Mouse (Mus musculus) embryo, embryonic 11 days (tissue): ENCODE measurements around the gene Tmem106c.

ENCODE experiments used
- DNase-seq: peaks from one replicate; pipeline ENCODE4 v3.0.0-alpha.2; 2015

Tmem106c gene

DNA sequence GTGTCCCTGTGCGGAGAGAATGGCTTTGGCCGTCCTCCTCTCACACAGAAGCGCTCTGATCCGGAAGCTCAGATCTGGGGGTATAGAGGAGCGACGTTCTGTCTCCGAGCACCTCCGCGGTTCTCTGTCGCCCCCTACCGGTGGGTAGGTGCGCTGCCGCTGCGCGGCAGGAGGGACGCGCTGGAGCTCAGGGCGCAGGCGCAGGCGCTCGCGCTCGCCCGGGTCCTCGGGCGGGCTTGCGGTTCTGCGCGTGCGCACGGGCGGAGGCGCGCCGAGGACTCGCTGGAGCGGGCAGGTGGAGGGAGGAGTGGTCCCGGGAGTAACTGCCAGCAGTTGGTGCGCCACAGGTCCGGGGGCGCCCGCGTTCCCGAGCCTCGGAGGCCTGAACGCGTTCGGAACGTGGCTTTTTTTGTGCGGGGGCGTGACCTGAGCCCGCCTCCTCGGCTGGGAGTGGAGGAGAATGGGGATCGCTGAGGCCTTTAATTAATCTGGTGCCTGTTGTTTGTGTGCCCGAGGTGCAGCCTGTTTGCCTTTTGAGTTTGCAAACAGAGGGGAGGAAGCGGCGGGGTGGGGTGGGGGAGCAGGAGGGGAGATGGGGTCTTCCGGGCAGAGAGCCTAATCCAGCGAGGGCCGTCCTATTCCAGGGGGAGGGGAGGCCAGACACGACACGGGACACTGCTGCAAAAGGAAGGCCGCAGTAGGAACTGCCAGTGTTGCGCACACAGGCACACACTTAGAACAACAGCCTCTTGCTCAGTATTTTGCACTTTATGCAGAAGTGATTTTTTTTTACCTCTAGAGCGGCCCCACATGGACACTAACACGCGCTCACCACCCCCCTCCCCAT is at the start of gene Tmem106c:
Tmem106c (plus strand) TSS at position 212 of the 847 bp plus-strand sequence.
- peak; percentile 96 for DNase-seq

DNA sequence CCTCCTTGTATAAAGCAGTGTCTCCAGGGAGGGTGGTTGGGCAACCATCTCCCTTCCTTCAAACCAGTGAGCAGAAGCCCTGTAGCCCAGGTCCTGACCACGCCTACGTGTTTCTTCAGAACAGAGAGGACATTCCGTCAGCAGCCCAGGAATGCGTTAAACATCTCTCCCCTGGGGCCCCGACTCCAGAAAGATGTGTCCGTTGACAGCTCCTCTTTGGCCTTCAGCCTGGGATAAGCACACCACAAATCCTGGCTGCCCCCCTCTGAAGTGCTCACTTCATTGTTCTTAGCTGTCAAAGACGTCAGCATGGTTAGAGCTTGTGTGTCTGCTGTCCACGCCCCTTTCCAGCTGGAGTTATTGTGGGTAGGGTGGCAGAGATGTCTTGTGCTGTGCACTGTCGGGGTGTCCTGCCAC is 49.7 kb upstream of the Tmem106c start:
- peak; percentile 71 for DNase-seq

DNA sequence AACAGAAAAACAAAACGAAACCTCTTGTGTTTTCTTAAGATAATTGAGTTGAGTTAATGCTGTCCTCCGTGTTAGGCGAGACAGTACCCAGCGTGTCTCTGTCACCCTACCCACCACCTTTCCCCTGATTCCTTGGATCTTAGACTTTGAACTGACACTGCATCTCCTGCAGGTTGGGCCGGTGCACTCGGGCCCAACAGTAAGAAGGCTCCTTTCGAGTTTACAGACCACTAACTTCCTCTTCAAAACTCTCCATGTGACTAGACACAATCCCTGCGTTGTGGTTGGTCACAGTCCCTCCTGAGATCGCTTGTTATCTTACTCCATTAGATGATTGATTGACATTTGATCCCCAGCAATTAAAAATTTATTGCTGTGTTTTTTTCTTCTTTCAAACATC is 46.0 kb upstream of the Tmem106c start:
- no peak for DNase-seq

DNA sequence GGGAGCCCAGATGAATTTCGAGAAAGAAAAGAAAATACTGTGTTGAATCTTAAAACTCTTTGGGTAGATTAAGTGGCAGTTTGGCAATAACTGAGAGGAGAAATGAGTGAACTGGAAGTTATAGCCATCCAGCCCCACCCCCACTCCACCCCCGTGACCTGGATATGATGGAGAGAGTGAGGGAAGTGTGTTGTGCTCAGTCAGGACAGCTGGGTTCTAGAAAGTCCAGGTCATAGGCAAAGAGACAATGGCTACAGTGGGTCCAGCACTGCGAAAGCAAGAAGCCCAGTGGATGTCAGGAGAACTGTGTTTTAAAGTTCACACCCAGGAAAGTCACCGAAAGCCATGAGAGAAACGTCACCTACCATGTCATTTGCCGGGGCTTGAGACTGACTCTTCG is 44.8 kb upstream of the Tmem106c start:
- DNase-seq: no peak

DNA sequence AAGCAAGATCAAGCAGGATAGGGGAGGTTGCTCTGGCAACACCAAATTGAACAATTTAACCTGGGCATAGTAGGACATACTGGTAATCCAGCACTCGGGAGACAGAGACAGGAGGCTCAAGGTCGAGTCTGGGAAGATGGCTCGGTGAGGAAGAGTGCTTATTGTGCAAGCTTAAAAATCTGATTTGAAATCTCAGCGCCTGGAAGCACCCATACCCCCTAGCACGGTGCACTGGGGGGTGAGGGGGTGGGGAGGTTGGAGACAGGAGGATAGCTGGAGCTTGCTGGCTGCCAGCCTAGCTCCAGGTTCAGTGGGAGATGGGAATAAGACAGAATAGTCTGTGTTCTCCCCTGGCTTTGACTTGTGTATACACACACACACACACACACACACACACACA is 43.7 kb upstream of the Tmem106c start:
- no peak for DNase-seq

DNA sequence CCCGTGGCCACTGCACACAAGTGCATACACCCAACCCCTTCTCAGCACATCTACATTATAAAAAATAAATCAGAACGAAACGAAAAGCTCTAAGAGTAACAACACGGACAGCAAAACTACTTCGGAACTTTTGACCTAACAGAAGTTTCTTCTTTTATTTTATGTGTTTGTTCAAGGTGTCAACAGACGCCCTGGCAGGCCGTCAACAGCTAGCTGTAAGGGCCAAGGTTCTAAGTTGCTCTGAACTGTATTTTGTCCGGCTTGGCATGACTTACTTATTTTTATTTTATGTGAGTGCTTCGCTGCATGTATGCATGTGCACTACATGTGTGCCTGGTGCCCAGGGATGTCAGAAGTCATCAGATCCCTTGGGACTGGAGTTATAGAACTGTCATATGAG is 42.2 kb upstream of the Tmem106c start:
- no peak for DNase-seq

DNA sequence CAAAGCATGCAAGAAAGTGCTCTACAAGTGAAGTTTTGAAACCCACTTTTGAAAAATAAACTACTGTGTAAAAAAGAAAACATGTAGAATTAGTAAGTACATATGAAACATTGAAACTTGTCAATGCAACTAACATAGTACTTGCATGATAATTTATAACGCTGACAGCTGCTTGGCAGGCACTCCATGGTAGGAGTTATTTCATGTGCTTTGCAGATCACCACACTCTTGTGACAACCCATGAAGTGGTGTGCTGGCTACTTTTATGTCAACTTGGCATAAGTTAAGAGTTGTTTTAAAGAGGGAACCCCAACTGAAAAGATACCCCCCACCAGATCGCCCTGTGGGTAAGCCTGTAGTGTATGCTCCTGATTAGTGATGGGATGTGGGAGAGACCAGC is 41.6 kb upstream of the Tmem106c start:
- DNase-seq: no peak

DNA sequence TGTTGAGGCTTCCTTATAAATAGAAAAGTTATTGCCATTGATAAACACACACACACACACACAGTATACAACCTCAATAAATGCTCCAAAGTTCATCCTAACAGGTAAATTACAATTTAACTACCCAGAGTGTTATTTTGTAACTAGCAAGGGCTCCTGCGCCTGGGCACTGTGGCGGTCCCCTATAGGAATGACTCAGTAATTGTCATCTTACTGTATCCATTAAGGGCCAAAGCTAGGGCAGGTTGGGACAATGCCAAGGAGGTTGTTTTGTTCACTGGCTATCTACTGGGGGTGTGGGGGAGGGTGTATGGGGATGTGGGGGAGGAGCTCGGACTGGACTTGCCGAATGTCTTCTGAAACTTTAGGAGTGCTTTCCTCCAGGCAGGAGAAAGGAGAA is 37.0 kb upstream of the Tmem106c start:
- no peak for DNase-seq

DNA sequence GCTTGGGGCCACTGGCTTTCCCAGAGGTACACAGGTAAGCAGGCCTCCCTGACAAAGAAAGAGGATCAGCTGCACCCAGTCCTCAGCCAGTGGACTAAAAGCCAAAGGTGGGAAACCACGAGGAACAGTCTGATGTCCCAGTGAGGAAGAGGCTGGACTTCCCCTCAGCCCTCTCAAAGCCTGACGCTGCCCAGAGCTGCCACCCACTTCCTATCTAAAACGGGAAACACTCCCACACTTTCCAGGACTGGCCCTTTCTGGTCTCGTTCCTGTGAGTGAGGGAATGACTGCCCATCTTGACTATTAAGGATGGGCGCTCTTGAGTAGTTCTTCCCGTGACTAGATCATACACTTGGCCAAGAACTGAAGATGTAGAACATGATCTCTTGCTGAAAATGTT is 36.2 kb upstream of the Tmem106c start:
- DNase-seq: no peak

DNA sequence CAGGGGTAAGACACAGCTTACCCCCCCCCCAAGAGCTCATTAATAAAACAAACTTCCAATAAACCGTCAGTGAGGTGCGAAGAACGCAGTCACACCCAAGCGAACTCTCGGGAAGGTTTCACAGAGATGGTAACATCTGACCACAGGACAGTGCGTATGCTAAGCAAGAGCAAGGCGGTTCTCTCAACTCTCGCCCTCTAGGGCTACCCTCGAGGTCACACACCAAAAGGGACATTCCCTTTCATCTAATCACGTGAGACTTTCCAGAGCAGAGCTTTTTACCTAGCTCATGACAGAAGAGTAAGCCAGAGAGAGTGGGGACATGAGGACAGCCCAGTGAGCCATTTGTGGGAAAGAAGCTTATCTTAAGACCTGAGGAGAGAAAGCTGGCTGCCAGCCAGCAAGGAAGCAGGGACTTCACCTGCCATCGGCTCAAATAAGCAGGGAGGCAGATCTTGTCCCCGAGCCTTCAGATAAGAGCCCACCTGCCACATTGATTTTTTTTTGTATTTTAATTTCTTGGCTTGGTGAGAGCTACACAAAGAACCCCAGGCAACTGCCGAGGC is 34.7 kb upstream of the Tmem106c start:
- DNase-seq: no peak

DNA sequence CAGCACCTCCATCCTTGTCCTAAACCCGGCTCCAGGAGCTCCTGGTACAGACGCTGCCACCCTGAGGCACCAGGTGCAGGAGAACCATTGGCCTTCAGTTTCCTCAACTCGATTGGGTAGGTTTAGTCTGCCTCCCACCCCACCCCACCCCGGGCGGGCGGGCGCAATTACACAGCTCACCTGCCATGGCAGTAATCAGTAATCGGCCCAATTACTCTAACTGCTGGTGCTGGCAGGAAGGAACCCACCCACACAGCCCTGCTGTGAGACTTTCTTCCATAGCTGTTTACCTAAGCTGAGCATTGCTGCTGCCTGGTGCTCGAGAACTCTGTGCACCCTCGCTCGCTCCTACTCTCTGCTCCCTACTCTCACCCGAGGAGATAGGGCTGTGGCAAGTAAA is 31.6 kb upstream of the Tmem106c start:
- no peak for DNase-seq

DNA sequence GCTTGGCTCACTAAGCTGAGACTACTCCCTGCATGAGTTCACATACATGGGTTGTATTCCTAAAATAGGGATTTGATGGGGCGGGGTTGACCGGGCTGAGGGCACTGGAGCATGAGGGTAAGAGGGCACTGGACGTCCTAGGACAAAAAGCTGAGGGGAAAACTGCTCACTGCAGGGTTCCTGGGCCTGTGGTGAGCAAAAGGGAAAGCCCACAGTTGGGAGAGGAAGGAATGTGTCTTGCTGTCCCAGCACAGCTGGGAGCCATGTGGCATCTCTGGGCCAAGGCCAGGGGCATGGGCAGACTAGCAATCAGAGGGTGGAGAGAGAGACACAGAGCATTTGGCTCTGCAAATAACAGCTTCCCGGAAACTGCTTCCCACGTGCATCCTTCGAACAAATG is 25.4 kb upstream of the Tmem106c start:
- DNase-seq: no peak

DNA sequence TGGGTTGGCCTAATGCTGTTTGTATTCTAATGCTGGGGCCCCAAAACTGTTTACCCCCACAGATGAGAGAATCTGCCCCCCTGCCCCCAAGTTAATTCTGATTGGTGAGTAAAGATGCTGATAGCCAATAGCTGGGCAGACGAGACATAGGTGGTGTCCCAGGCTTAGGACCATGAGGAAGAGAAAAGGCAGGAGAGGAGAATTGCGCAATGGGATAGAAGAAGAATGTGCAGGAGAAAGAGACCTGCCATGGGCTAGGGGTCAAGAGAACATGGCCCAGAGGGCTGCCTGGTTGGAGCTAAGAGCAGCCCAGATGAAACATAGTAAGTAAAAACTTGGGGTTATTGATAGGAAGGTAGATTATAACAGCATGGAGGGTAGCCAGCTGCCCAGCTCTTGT is 23.9 kb upstream of the Tmem106c start:
- DNase-seq: no peak

DNA sequence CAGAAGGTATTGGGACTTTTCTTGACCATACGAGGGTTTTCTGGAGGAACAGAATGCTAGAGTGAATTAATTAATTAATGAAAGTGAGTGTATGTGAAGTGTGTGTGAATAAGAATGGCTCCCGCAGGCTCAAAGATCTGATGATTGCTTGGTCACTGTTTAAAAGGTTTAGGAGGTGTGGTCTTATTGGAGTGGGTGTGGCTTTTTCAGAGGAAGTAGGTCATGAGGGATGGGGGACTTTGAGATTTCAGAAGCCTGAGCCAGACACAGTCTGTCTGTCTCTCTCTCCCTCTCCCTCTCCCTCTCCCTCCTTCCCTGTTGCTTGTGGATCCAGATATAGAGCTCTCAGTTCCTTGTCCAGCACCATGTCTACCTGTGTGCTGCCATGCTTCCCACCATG is 22.7 kb upstream of the Tmem106c start:
- no peak for DNase-seq

DNA sequence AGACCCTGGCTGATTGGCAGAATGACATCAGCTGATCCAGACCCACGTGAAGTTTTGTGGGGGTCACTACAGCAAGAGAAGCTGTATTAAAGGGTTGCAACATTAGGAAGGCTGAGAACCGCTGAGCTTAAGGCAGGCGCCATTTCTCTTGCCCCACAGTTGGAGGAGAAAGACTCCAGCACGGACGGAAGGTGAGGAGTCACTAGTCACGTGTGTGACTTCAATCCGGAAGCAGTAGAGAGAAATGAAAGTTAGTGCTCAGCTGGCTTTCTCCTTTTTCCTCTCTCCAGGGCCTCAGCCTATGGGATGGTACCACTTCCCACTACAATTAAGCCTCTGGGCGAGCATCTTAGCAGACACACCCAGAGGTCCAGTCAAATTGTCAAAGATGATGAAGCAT is 21.5 kb upstream of the Tmem106c start:
- DNase-seq: no peak

DNA sequence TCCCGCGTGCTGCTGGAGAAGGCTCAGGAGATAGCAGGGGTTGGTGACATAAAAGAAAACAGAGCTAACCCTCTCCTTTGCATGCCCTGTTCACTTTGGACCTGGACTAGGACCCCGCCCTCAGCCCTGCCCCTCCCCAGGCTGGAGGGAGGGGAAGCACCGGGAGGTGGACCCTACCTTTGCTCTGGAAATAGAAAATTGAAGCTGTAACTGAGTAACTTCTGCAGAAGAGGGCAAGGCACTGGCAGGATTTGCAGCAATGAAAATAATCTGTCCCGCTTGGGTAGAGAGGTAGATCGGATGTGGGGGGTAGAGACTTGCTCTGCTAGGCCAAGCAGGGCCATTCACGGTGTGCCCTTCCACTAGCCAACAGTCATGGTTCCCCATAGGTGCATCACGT is 20.6 kb upstream of the Tmem106c start:
- no peak for DNase-seq

DNA sequence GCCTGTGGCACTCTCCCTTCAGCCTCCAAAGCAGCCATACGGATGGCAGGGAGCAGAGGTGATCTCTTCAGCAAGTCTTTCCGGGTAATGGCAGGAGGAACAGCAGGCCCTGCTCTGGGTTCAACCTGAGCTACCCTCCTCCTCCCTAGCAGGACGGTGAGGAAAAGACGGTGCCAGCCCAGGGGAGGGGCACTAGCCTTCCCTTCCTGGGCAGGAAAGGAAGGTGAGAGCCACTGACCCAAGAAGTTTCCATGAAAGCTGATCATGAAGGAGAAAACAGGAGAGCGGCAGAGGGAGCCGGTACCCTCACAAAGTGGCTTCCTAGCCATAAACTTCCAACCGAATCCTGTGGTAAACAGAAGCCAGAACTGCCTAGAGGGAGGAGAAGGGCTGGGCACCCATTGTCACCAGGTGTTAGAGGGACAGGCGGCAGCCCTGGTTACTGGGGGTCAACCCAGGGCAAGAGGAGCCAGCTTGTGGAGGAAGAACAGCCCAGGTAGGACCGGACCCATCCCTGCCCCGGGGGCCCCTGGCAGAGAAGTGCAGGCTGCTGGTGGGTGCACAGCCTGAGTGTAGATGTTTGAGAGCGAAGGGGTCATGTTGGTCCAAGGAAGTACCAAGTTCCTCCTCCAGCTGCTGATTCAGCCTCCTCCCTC is 19.0 kb upstream of the Tmem106c start:
- DNase-seq: no peak

DNA sequence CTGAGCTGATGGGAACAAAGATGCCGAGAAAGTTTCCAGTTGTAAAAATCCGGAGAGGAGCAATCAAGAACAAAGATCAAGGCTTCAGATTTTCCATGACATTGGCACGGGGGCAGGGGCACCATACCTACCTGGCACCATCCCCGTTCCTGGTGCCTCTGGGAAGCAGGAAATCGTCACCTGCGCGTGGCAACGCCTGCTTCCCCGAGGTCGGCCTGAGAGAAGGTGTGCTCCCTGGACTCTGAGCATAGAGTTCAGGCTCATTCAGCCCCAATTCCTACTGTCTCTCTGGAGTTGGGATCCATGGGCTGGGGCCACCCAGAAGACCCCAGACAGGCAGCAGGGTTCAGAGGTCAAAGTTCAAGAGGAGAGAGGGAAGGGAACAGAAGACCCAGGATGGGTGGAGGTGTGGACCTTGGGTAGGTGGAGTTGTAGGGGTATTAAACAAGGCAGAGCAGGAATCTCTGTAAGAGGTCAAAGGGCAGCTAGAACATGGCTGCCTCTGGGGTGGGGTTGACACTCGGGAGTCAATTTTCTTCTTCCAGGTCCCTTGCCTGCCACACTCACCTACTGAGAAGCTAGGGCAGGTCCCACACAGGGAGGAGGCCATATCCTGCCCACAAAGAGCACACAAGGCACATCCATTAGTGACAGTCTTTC is 18.2 kb upstream of the Tmem106c start:
- no peak for DNase-seq

DNA sequence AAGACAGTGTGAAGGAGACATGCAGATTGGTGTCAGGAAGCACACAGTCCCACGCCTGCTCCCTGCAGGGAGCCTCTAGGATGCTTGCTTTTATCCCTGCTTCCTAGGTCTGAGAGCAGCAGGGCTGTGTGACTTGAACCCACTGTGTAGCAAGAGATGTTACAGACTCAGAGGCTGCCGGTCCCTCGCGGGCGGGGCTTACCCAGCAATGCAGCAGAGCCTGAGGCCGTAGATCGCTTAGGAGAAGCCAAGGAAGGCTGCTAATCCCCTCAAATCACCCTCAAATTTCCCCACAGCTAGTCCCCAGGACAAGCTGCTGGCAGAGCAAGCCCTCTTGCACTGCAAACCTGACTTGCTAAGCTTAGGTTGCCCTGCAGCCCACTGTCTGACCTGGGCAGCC is 15.3 kb upstream of the Tmem106c start:
- DNase-seq: no peak

DNA sequence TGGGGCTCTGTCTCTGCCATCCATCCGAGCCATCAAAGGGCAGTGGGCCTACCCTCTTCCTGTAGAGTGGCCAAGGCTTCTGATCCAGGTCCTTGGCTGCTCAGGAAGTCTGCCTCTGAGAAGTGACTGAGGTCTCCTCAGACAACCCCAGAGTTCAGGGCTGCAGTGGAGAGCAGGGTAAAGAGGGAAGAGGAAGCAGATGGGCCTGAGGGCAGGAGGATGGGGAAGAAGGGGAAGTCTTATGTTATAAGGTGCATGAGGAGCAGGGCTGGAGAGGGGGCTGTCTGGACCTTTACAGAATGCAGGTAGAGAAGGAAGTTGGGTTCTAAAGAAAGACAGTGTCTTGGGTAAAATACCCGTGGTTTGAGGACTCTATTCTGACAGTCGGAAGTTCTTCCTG is 14.3 kb upstream of the Tmem106c start:
- no peak for DNase-seq

DNA sequence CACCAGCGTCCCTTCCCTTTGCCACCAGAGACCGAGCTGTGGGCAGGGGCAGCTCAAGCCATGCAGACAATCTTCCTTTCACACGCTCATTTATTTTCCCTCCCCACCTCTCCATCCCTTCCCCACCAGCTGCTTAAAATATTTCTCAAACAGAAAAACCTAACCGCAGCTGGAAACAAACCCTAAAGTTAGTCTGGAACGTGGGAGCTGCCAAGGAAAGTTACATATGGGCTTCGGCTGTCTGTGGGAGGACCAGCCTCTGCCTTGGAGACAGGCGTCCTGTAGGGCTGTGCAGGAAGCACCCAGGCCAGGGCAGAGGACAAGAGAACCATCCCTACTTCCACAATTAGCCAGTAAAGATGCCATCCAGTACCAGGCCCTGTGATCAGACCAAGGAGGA is 13.8 kb upstream of the Tmem106c start:
- no peak for DNase-seq

DNA sequence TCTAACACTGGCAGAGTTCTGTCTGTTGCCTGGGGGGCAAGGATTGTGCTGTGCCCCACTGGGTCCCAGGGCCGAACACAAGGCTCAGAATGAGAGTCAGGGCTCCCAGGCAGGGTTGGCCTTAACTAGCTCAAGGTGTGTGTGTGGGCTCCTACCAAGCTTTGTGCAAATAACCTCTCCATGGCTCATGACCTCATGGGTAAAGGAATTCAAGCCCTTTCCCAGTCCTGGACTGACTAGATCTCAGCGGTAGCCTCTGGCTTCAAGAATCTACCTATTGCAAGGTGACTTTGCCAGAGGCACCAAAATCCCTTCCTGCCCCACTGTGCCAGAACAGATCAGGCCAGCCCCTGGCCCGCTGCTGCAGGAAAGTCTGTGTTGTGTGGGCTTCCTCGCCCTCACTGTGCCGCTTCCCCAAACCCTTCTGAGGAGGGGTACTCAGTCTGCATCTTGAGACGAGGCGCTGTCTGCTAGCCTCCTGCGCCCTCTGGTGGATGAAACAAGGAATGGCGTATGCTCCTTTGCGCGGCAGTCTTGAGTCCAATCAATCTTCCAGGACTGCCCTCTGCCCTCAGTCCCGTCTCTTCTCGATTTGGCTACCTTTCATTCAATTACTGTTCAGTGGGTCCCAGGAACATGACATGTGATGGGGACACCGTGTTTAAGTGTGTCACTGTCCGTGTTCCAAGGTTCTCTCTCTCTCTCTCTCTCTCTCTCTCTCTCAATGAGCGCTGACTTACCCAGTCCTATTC is 11.7 kb upstream of the Tmem106c start:
- peak; percentile 87 for DNase-seq

DNA sequence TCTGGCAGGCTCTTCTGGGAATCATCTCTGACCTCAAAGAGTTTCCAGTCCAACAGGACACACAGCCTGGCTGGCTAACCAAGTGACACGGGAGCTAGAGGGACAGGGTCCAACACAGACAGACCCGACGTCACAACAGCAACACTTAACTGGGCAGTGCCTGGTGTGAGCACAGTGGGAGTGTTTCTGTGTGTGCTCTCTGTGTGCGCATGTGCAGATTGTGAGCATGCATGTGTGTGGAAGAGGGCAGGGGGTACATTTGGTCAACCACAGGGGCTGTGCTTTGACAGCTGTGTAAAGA is 11.2 kb upstream of the Tmem106c start:
- no peak for DNase-seq
